Mouse (Mus musculus): ENCODE results near the gene Gstm5. TPM values are rescaled to one million over a fixed set of nuclear protein-coding genes. Genes with fewer than 3 reads are reported as not detected.
A peak's percentile ranks its signal among the peaks of the same experiment; 100 is the strongest.

Gene Gstm5
- polyA plus RNA-seq, 1 experiment from 2014 or later = 150 TPM

- CTCF ChIA-PET = interaction anchor here (1.2 to 4.1 kb wide), 5 partner anchors 14 to 187 kb away, joined by 3 to 17 read pairs (median 3); no protein-coding TSS in a partner anchor
- POLR2A ChIA-PET = interaction anchor here (1.0 kb wide), 1 partner anchor 26 kb away, joined by 3 read pairs; no protein-coding TSS in a partner anchor
Observed at GRCm38 (mm10) chr3:107898691-107899090, 3.1 kb downstream of the Gstm5 start.

GRCm38 (mm10) chr3:107900955-107901673 lies 5.5 kb downstream of the Gstm5 start:
- no peaks in the 10 kb centered on the region for H3K27me3 ChIP-seq
- POLR2A ChIA-PET = no interaction called here
- ATAC-seq = no peak
- CTCF ChIA-PET = interaction anchor here (0.9 to 2.2 kb wide), 5 partner anchors 9 to 34 kb away, joined by 3 to 10 read pairs (median 5); no protein-coding TSS in a partner anchor
- no peak for DNase-seq (ENCODE audit: low read depth, low spot score)
- no peak for TF ChIP-seq CTCF (IDR thresholded peaks at IDR 0.05)
- in situ Hi-C loops (cut with MboI; ENCODE audit: low pct_unique_long_range_greater_than_20kb) = no loop called here

More at GRCm38 (mm10) chr3:107898691-107899090, 3.1 kb downstream of the Gstm5 start:
- no peak for DNase-seq (ENCODE audit: low read depth, low spot score)
- H3K27me3 ChIP-seq = no peaks in the 10 kb centered on the region
- in situ Hi-C loops (cut with MboI; ENCODE audit: low pct_unique_long_range_greater_than_20kb) = no loop called here
- no peak for ATAC-seq
- no peak for TF ChIP-seq CTCF (IDR thresholded peaks at IDR 0.05)

- in situ Hi-C loops (cut with MboI; ENCODE audit: low pct_unique_long_range_greater_than_20kb) = no loop called here
- ATAC-seq (no peak), DNase-seq (ENCODE audit: low read depth, low spot score) (no peak)
- ChIA-PET POLR2A (interaction anchor here (1.7 kb wide), 1 partner anchor 33 kb away, joined by 3 read pairs; no protein-coding TSS in a partner anchor), CTCF (interaction anchor here (0.8 to 5.1 kb wide), 2 partner anchors 14 to 39 kb away, joined by 3 to 36 read pairs; no protein-coding TSS in a partner anchor)
- H3K27me3 ChIP-seq = peaks cover 3% of the 10 kb centered on the region
- TF ChIP-seq CTCF (IDR thresholded peaks at IDR 0.05) = no peak
Observed at GRCm38 (mm10) chr3:107905942-107906341, 10.3 kb downstream of the Gstm5 start.

GRCm38 (mm10) chr3:107916674-107917073 lies 21.1 kb downstream of the Gstm5 start:
- ChIA-PET CTCF (interaction anchor here (1.0 to 8.8 kb wide), 7 partner anchors 12 to 282 kb away, joined by 3 to 108 read pairs (median 6); partner anchors contain the start of genes Gstm5 and Gstm7), POLR2A (no interaction called here)
- H3K27me3 ChIP-seq = no peaks in the 10 kb centered on the region
- in situ Hi-C loops (cut with MboI; ENCODE audit: low pct_unique_long_range_greater_than_20kb) = loop anchor here (5.0 kb wide), 1 partner anchor 49 kb away; no protein-coding TSS in a partner anchor
- no peak for TF ChIP-seq CTCF (IDR thresholded peaks at IDR 0.05)
- DNase-seq (ENCODE audit: low read depth, low spot score) (no peak), ATAC-seq (no peak)

GRCm38 (mm10) chr3:107917097-107917496 lies 21.5 kb downstream of the Gstm5 start:
- ChIA-PET POLR2A (interaction anchor here (0.7 to 0.9 kb wide), 2 partner anchors 50 to 239 kb away, joined by 3 to 6 read pairs; no protein-coding TSS in a partner anchor), CTCF (interaction anchor here (0.7 to 8.8 kb wide), 25 partner anchors 9 to 293 kb away, joined by 3 to 108 read pairs (median 4); partner anchors contain the start of genes Gstm5 and Gstm7)
- in situ Hi-C loops (cut with MboI; ENCODE audit: low pct_unique_long_range_greater_than_20kb) = loop anchor here (5.0 kb wide), 1 partner anchor 50 kb away; no protein-coding TSS in a partner anchor
- TF ChIP-seq CTCF (IDR thresholded peaks at IDR 0.05) = peak; percentile 79
- H3K27me3 ChIP-seq = no peaks in the 10 kb centered on the region
- ATAC-seq (no peak), DNase-seq (ENCODE audit: low read depth, low spot score) (no peak)

GRCm38 (mm10) chr3:107917783-107918408 lies 22.3 kb downstream of the Gstm5 start:
- ATAC-seq (no peak), DNase-seq (ENCODE audit: low read depth, low spot score) (no peak)
- peak; percentile 86 for TF ChIP-seq CTCF (IDR thresholded peaks at IDR 0.05)
- CTCF ChIA-PET = interaction anchor here (0.7 to 8.8 kb wide), 28 partner anchors 10 to 294 kb away, joined by 3 to 108 read pairs (median 4); partner anchors contain the start of genes Gstm5 and Gstm7
- H3K27me3 ChIP-seq = no peaks in the 10 kb centered on the region
- POLR2A ChIA-PET = interaction anchor here (0.7 to 1.3 kb wide), 3 partner anchors 11 to 50 kb away, joined by 3 to 6 read pairs (median 4); no protein-coding TSS in a partner anchor
- in situ Hi-C loops (cut with MboI; ENCODE audit: low pct_unique_long_range_greater_than_20kb) = loop anchor here (5.0 kb wide), 1 partner anchor 51 kb away; no protein-coding TSS in a partner anchor

- POLR2A ChIA-PET = no interaction called here
- no peak for DNase-seq (ENCODE audit: low read depth, low spot score)
- no peaks in the 10 kb centered on the region for H3K27me3 ChIP-seq
- CTCF ChIA-PET = interaction anchor here (1.0 to 8.8 kb wide), 6 partner anchors 8 to 228 kb away, joined by 3 to 71 read pairs (median 9); partner anchors contain the start of gene Gstm7
- no peak for ATAC-seq
- in situ Hi-C loops (cut with MboI; ENCODE audit: low pct_unique_long_range_greater_than_20kb) = no loop called here
- TF ChIP-seq CTCF (IDR thresholded peaks at IDR 0.05) = no peak
Observed at GRCm38 (mm10) chr3:107920348-107920747, 24.7 kb downstream of the Gstm5 start.

GRCm38 (mm10) chr3:107925335-107925734 lies 29.7 kb downstream of the Gstm5 start:
- no peaks in the 10 kb centered on the region for H3K27me3 ChIP-seq
- ChIA-PET CTCF (interaction anchor here (0.9 to 7.9 kb wide), 5 partner anchors 8 to 61 kb away, joined by 3 to 71 read pairs (median 4); no protein-coding TSS in a partner anchor), POLR2A (no interaction called here)
- in situ Hi-C loops (cut with MboI; ENCODE audit: low pct_unique_long_range_greater_than_20kb) = no loop called here
- DNase-seq (ENCODE audit: low read depth, low spot score) (no peak), ATAC-seq (no peak)
- no peak for TF ChIP-seq CTCF (IDR thresholded peaks at IDR 0.05)

GRCm38 (mm10) chr3:107927841-107928240 lies 32.2 kb downstream of the Gstm5 start:
- no peak for TF ChIP-seq CTCF (IDR thresholded peaks at IDR 0.05)
- DNase-seq (ENCODE audit: low read depth, low spot score) = peak; percentile 44

GRCm38 (mm10) chr3:107928691-107929090 lies 33.1 kb downstream of the Gstm5 start:
- no peak for ATAC-seq
- ChIA-PET POLR2A (interaction anchor here (0.7 kb wide), 1 partner anchor 10 kb away, joined by 4 read pairs; no protein-coding TSS in a partner anchor), CTCF (interaction anchor here (1.4 to 7.9 kb wide), 4 partner anchors 11 to 133 kb away, joined by 3 to 71 read pairs (median 12); no protein-coding TSS in a partner anchor)
- DNase-seq (ENCODE audit: low read depth, low spot score) = no peak
- no peaks in the 10 kb centered on the region for H3K27me3 ChIP-seq
- TF ChIP-seq CTCF (IDR thresholded peaks at IDR 0.05) = no peak
- in situ Hi-C loops (cut with MboI; ENCODE audit: low pct_unique_long_range_greater_than_20kb) = no loop called here

More at GRCm38 (mm10) chr3:107927841-107928240, 32.2 kb downstream of the Gstm5 start:
- peak; percentile 44 for ATAC-seq
- in situ Hi-C loops (cut with MboI; ENCODE audit: low pct_unique_long_range_greater_than_20kb) = no loop called here
- CTCF ChIA-PET = interaction anchor here (1.1 to 7.9 kb wide), 6 partner anchors 10 to 220 kb away, joined by 3 to 71 read pairs (median 4); partner anchors contain the start of gene Gstm1
- H3K27me3 ChIP-seq = no peaks in the 10 kb centered on the region
- POLR2A ChIA-PET = no interaction called here
